ENCODE assay signal across 8 mouse cellular contexts in genomic region chr6:87522236-87522635, GRCm38 (mm10). TPM values are rescaled to one million over a fixed set of nuclear protein-coding genes. Genes with fewer than 3 reads are reported as not detected.
A peak's percentile ranks its signal among the peaks of the same experiment; 100 is the strongest.
DNase-seq lines count a peak whose midpoint lies in the region; ATAC-seq and TF ChIP-seq lines count a peak whose summit lies in the region.

No protein-coding gene starts in this region.

- H3K4me3 ChIP-seq in heart, postnatal 0 days (ENCODE audit: low read depth, low read length), result no peak overlapping the region
- H3K4me3 ChIP-seq in heart, embryonic 12.5 days, result no peak overlapping the region
- H3K4me3 ChIP-seq in embryonic facial prominence, embryonic 10.5 days, result no peak overlapping the region

- no peaks in the 10 kb centered on the region for H3K9me3 ChIP-seq in heart, postnatal 0 days (replicated peaks; ENCODE audit: control insufficient read depth, low read length)
- H3K9me3 ChIP-seq in heart, embryonic 12.5 days (replicated peaks), result no peaks in the 10 kb centered on the region
- no peaks in the 10 kb centered on the region for H3K9me3 ChIP-seq in embryonic facial prominence, embryonic 10.5 days

- 21% methylated on average over 3 of the region's 3 CpGs for WGBS in heart, postnatal 0 days
- 22% methylated on average over 3 of the region's 3 CpGs for WGBS in heart, embryonic 12.5 days
- 26% methylated on average over 3 of the region's 3 CpGs for WGBS in embryonic facial prominence, embryonic 10.5 days

- no peak overlapping the region for H3K27ac ChIP-seq in heart, postnatal 0 days (ENCODE audit: low read depth)
- H3K27ac ChIP-seq in heart, embryonic 12.5 days (ENCODE audit: poor library complexity, severe bottlenecking), result no peak overlapping the region
- H3K27ac ChIP-seq in embryonic facial prominence, embryonic 10.5 days (replicated peaks), result no peak overlapping the region

- no peak overlapping the region for H3K9ac ChIP-seq in heart, postnatal 0 days (replicated peaks; ENCODE audit: low read depth, low read length)
- H3K9ac ChIP-seq in heart, embryonic 12.5 days, result no peak overlapping the region

- DNase-seq in heart, postnatal 0 days (ENCODE audit: low spot score), result no peak
- peak; percentile 43 for DNase-seq in urinary bladder, postnatal 25 days (ENCODE audit: low spot score)
- DNase-seq in urinary bladder, adult 18-20 months (ENCODE audit: low spot score in 2 of 2), result no peak
- peak; percentile 27 for DNase-seq in embryonic facial prominence, embryonic 10.5 days (ENCODE audit: low spot score)
- peak; percentile 44 for DNase-seq in layer of hippocampus, adult 9-11 months
- DNase-seq in thymus, postnatal 36 days, result no peak
- DNase-seq in spleen, postnatal 36 days (ENCODE audit: low spot score in 2 of 2), result no peak

- no peak for TF ChIP-seq EP300 in heart, postnatal 0 days (IDR thresholded peaks at IDR 0.05; ENCODE audit: low read depth)

- no peak for ATAC-seq in heart, postnatal 0 days (ENCODE audit: insufficient read depth, low read depth)
- ATAC-seq in heart, embryonic 12.5 days (ENCODE audit: insufficient number of reproducible peaks, low FRiP score), result no peak

- H3K4me1 ChIP-seq in heart, postnatal 0 days (ENCODE audit: control insufficient read depth, insufficient read depth), result no peaks in the 10 kb centered on the region
- peaks cover 7% of the 10 kb centered on the region for H3K4me1 ChIP-seq in heart, embryonic 12.5 days (replicated peaks)
- H3K4me1 ChIP-seq in embryonic facial prominence, embryonic 10.5 days, result 0 out of 2 replicates have a peak, but pooled peaks cover 3% of the 10 kb centered on the region

- H3K4me2 ChIP-seq in heart, postnatal 0 days (ENCODE audit: low read depth, low read length), result no peak overlapping the region
- no peak overlapping the region for H3K4me2 ChIP-seq in heart, embryonic 12.5 days

- H3K36me3 ChIP-seq in heart, postnatal 0 days (replicated peaks; ENCODE audit: control insufficient read depth, insufficient read depth, low read length), result no peaks in the 10 kb centered on the region
- H3K36me3 ChIP-seq in heart, embryonic 12.5 days, result no peaks in the 10 kb centered on the region
- no peaks in the 10 kb centered on the region for H3K36me3 ChIP-seq in embryonic facial prominence, embryonic 10.5 days (replicated peaks)

- TF ChIP-seq CTCF in heart, postnatal 0 days (IDR thresholded peaks at IDR 0.05; ENCODE audit: low read depth), result peak; percentile 55

- peaks cover 26% of the 10 kb centered on the region; the same call in 1 of the 2 replicates for H3K27me3 ChIP-seq in heart, postnatal 0 days (ENCODE audit: control insufficient read depth, insufficient read depth, low read length)
- H3K27me3 ChIP-seq in heart, embryonic 12.5 days (replicated peaks), result peaks cover 22% of the 10 kb centered on the region
- no peaks in the 10 kb centered on the region for H3K27me3 ChIP-seq in embryonic facial prominence, embryonic 10.5 days (replicated peaks; ENCODE audit: low read depth, poor library complexity, severe bottlenecking)

RNA-seq across cellular contexts. Expression of gene Arhgap25, which starts 10.8 kb away (rescaled TPM):
- total RNA-seq in heart, postnatal 0 days (2014; rRNA removed; ENCODE audit: low replicate concordance), result 1.6 and 3.2 TPM in 2 replicates
- 3.2 TPM in 2 replicates for polyA plus RNA-seq in heart, postnatal 0 days (2015; fragmentation: Nextera tagmentation; extraction: Ambion mirVana)
- polyA plus RNA-seq in heart, embryonic 12.5 days (2016; fragmentation: Nextera tagmentation; extraction: Ambion mirVana), result 2.1 and 2.5 TPM in 2 replicates
- polyA plus RNA-seq in embryonic facial prominence, embryonic 10.5 days (2016; fragmentation: Nextera tagmentation; extraction: Ambion mirVana), result 3.2 and 3.4 TPM in 2 replicates

Comparison
In these comparisons a context has a peak if more than half of its experiments do, and no peak if none do; other contexts are left out.
1. DNase-seq: peak in urinary bladder, postnatal 25 days (single experiment), embryonic facial prominence, embryonic 10.5 days (single experiment) and layer of hippocampus, adult 9-11 months (single experiment); none in heart, postnatal 0 days (single experiment), urinary bladder, adult 18-20 months (0 of 2), thymus, postnatal 36 days (0 of 2) and spleen, postnatal 36 days (0 of 2).